8 mouse cellular contexts compared by ENCODE assay signal in the genomic region with DNA sequence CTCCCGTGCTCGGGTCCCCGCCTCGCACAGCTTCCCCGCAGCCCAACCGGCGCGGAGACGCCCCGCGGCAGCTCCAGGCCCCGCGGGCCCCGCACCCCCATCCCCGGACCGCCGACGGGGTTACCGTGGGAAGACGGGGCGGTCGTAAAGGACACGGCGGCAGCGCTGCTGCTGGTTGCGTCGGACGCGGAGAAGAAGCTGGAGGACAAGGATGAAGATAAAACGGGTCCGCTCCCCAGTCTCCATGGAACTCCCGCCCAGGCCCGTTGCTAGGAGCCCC. TPM values are rescaled to one million over a fixed set of nuclear protein-coding genes. Genes with fewer than 3 reads are reported as not detected.
DNase-seq lines count a peak whose midpoint lies in the region; ATAC-seq and TF ChIP-seq lines count a peak whose summit lies in the region.

No protein-coding gene starts in this region.

- no peaks in the 10 kb centered on the region for H3K36me3 ChIP-seq in embryonic facial prominence, embryonic 13.5 days
- H3K36me3 ChIP-seq in intestine, postnatal 0 days (ENCODE audit: control insufficient read depth, insufficient read depth) = no peaks in the 10 kb centered on the region
- no peaks in the 10 kb centered on the region for H3K36me3 ChIP-seq in neural tube, embryonic 12.5 days

- ATAC-seq in embryonic facial prominence, embryonic 13.5 days (ENCODE audit: insufficient number of reproducible peaks, insufficient read depth, low FRiP score, low TSS enrichment, low read depth) = 0 out of 2 replicates have a peak, but pooled peaks have one; percentile 57
- ATAC-seq in intestine, postnatal 0 days = no peak
- no peak for ATAC-seq in neural tube, embryonic 12.5 days (ENCODE audit: low FRiP score, low read depth)

- H3K9ac ChIP-seq in embryonic facial prominence, embryonic 13.5 days = peak overlapping the region; percentile 98
- peak overlapping the region; percentile 80 for H3K9ac ChIP-seq in intestine, postnatal 0 days (ENCODE audit: low read depth, low read length)
- H3K9ac ChIP-seq in neural tube, embryonic 12.5 days = peak overlapping the region; percentile 98

- peak overlapping the region; percentile 94 for H3K4me2 ChIP-seq in embryonic facial prominence, embryonic 13.5 days
- H3K4me2 ChIP-seq in intestine, postnatal 0 days (replicated peaks; ENCODE audit: low read depth) = peak overlapping the region; percentile 77
- H3K4me2 ChIP-seq in neural tube, embryonic 12.5 days (replicated peaks) = peak overlapping the region; percentile 88

- no peak for TF ChIP-seq CTCF in left cerebral cortex, adult 2 months (IDR thresholded peaks at IDR 0.05)
- TF ChIP-seq CTCF in intestine, postnatal 0 days (IDR thresholded peaks at IDR 0.05; ENCODE audit: low read depth) = no peak

- DNase-seq in left cerebral cortex, adult 2 months (ENCODE audit: extremely low spot score in 1 of 2, low spot score in 2 of 2) = no peak
- DNase-seq in left cerebral cortex, postnatal 36 days (ENCODE audit: low spot score in 2 of 2) = no peak
- no peak for DNase-seq in spleen, adult 18-20 months
- DNase-seq in left cerebral cortex, adult 11 months (ENCODE audit: low spot score) = no peak
- no peak for DNase-seq in ovary, postnatal 10 days (ENCODE audit: low spot score)

- H3K27ac ChIP-seq in left cerebral cortex, adult 2 months = peak overlapping the region; percentile 98
- H3K27ac ChIP-seq in embryonic facial prominence, embryonic 13.5 days = peak overlapping the region; percentile 87
- peak overlapping the region; percentile 83 for H3K27ac ChIP-seq in intestine, postnatal 0 days (ENCODE audit: low read depth, low read length)
- H3K27ac ChIP-seq in neural tube, embryonic 12.5 days = peak overlapping the region; percentile 95

- H3K27me3 ChIP-seq in embryonic facial prominence, embryonic 13.5 days = no peaks in the 10 kb centered on the region
- H3K27me3 ChIP-seq in intestine, postnatal 0 days (replicated peaks; ENCODE audit: control insufficient read depth, insufficient read depth, low read length) = no peaks in the 10 kb centered on the region
- H3K27me3 ChIP-seq in neural tube, embryonic 12.5 days (replicated peaks) = no peaks in the 10 kb centered on the region

- peak overlapping the region; percentile 75 for H3K4me3 ChIP-seq in left cerebral cortex, adult 2 months
- peak overlapping the region; percentile 98 for H3K4me3 ChIP-seq in embryonic facial prominence, embryonic 13.5 days
- peak overlapping the region; percentile 99 for H3K4me3 ChIP-seq in intestine, postnatal 0 days (ENCODE audit: low read depth, low read length)
- peak overlapping the region; percentile 97 for H3K4me3 ChIP-seq in neural tube, embryonic 12.5 days

- WGBS in embryonic facial prominence, embryonic 13.5 days = under 1% methylated on average over 33 of the region's 33 CpGs
- 1% methylated on average over 33 of the region's 33 CpGs for WGBS in intestine, postnatal 0 days
- under 1% methylated on average over 33 of the region's 33 CpGs for WGBS in neural tube, embryonic 12.5 days

- peaks cover 34% of the 10 kb centered on the region for H3K4me1 ChIP-seq in embryonic facial prominence, embryonic 13.5 days
- H3K4me1 ChIP-seq in intestine, postnatal 0 days (replicated peaks; ENCODE audit: control insufficient read depth, insufficient read depth, low read length) = peaks cover 5% of the 10 kb centered on the region; the same call in 1 of the 2 replicates
- peaks cover 36% of the 10 kb centered on the region for H3K4me1 ChIP-seq in neural tube, embryonic 12.5 days

- intact Hi-C loops in left cerebral cortex, adult 2 months (cut with DNase I) = no loop called here
- intact Hi-C loops in left cerebral cortex, postnatal 36 days (cut with DNase I) = no loop called here

- no peaks in the 10 kb centered on the region for H3K9me3 ChIP-seq in embryonic facial prominence, embryonic 13.5 days
- no peaks in the 10 kb centered on the region for H3K9me3 ChIP-seq in intestine, postnatal 0 days (ENCODE audit: control insufficient read depth)
- no peaks in the 10 kb centered on the region for H3K9me3 ChIP-seq in neural tube, embryonic 12.5 days

RNA-seq across cellular contexts. Expression of a gene that starts 0.8 kb away (rescaled TPM):
- 10 to 100 TPM; 67.7 to 69.6 TPM for total RNA-seq in left cerebral cortex, adult 2 months (2021)
- total RNA-seq in left cerebral cortex, postnatal 36 days (2021) = 10 to 100 TPM; 61.5 to 69.7 TPM
- polyA plus RNA-seq in embryonic facial prominence, embryonic 13.5 days (2015; fragmentation: Nextera tagmentation; extraction: Ambion mirVana) = 66.0 and 70.7 TPM in 2 replicates
- polyA plus RNA-seq in intestine, postnatal 0 days (2015; fragmentation: Nextera tagmentation; extraction: Ambion mirVana) = 36.2 and 37.0 TPM in 2 replicates
- polyA plus RNA-seq in neural tube, embryonic 12.5 days (2016; fragmentation: Nextera tagmentation; extraction: Ambion mirVana) = 117 and 119 TPM in 2 replicates
